Mouse (Mus musculus) CH12.LX (cell line): ENCODE measurements around the gene Zfp444. TPM values are rescaled to one million over a fixed set of nuclear protein-coding genes. Genes with fewer than 3 reads are reported as not detected.

ENCODE experiments used
- DNase-seq: peaks from one replicate; pipeline ENCODE4 v3.0.0-alpha.2; 2013; ENCODE audit errors: extremely low read depth
- H3K27ac ChIP-seq: 2 replicates; pipeline ENCODE4 v1.5.1; 2012; ENCODE audit warnings: low read depth, mild to moderate bottlenecking, control low read depth, moderate library complexity; ENCODE audit not compliant: insufficient read depth
- H3K27me3 ChIP-seq: replicated peaks from 2 replicates; pipeline ENCODE3; 2012; ENCODE audit warnings: inconsistent platforms
- H3K36me3 ChIP-seq, 2 experiments: replicated peaks in 1 of 2; 2 replicates each; pipeline versions ENCODE3 to v1.6.1; 2012; ENCODE audit warnings: inconsistent platforms in 1 of 2, low read length in 1 of 2, mild to moderate bottlenecking in 1 of 2, mixed read lengths in 1 of 2, moderate library complexity in 1 of 2; ENCODE audit not compliant: control insufficient read depth in 1 of 2, insufficient read depth in 1 of 2
- H3K4me1 ChIP-seq, 2 experiments: 2 replicates each; pipeline ENCODE4 v1.6.1; 2012; ENCODE audit warnings: inconsistent platforms in 1 of 2, moderate library complexity in 1 of 2; ENCODE audit not compliant: insufficient read depth in 2 of 2, control insufficient read depth in 1 of 2
- H3K4me2 ChIP-seq: 2 replicates; pipeline ENCODE4 v1.6.1; 2012; ENCODE audit warnings: low read depth, mild to moderate bottlenecking, control low read depth; ENCODE audit not compliant: poor library complexity, insufficient read depth, severe bottlenecking
- H3K4me3 ChIP-seq, 3 experiments: fragments of 150-350 bp in 1 of 3; sonication (generic) in 1 of 3; replicated peaks in 1 of 3; 2 replicates each; pipeline versions ENCODE3 to v1.5.1; 2011 to 2012; ENCODE audit warnings: low read depth in 2 of 3, low read length in 2 of 3, mild to moderate bottlenecking in 2 of 3, moderate library complexity in 2 of 3, control low read depth in 1 of 3, improper control_type of control experiment in 1 of 3, inconsistent platforms in 1 of 3, mixed read lengths in 1 of 3; ENCODE audit not compliant: poor library complexity in 1 of 3
- H3K79me2 ChIP-seq: replicated peaks from 2 replicates; pipeline ENCODE4 v1.6.1; 2012; ENCODE audit warnings: mild to moderate bottlenecking, moderate library complexity; ENCODE audit not compliant: control insufficient read depth, poor library complexity, insufficient read depth, severe bottlenecking; ENCODE audit errors: extremely low read depth
- H3K9ac ChIP-seq: 2 replicates; pipeline ENCODE4 v1.6.1; 2012; ENCODE audit warnings: low read depth, mild to moderate bottlenecking, control low read depth, moderate library complexity; ENCODE audit not compliant: insufficient read depth
- H3K9me3 ChIP-seq: replicated peaks from 2 replicates; pipeline ENCODE3; 2012; ENCODE audit warnings: low read length, inconsistent platforms, mixed read lengths
- BHLHE40 ChIP-seq: IDR thresholded peaks from 2 replicates; pipeline ENCODE4 v1.6.1; 2011; ENCODE audit warnings: mild to moderate bottlenecking, low read depth, low read length, improper control_type of control experiment
- CHD1 ChIP-seq: IDR thresholded peaks from 2 replicates; pipeline ENCODE4 v1.6.1; 2012; ENCODE audit warnings: low read depth, low read length, improper control_type of control experiment, inconsistent platforms
- CTCF ChIP-seq, 2 experiments: IDR thresholded peaks in 1 of 2; conservative IDR thresholded peaks in 1 of 2; 2 replicates each; pipeline ENCODE4 v1.5.1; 2011 to 2012; ENCODE audit warnings: low read depth in 2 of 2, low read length in 2 of 2, improper control_type of control experiment in 1 of 2, inconsistent platforms in 1 of 2, mild to moderate bottlenecking in 1 of 2, moderate library complexity in 1 of 2
- EP300 ChIP-seq: IDR thresholded peaks from 2 replicates; pipeline ENCODE4 v1.6.1; 2011; ENCODE audit warnings: low read length, improper control_type of control experiment
- GABPA ChIP-seq: IDR thresholded peaks from 2 replicates; pipeline ENCODE4 v1.6.1; 2012; ENCODE audit warnings: low read depth, low read length, improper control_type of control experiment, inconsistent platforms; ENCODE audit not compliant: insufficient replicate concordance
- HCFC1 ChIP-seq: IDR thresholded peaks from 2 replicates; pipeline ENCODE4 v1.6.1; 2012; ENCODE audit warnings: low read depth, mild to moderate bottlenecking, inconsistent platforms, low read length, improper control_type of control experiment
- JUND ChIP-seq: conservative IDR thresholded peaks from 2 replicates; pipeline ENCODE4 v1.6.1; 2011; ENCODE audit warnings: low read depth, low read length, improper control_type of control experiment
- KAT2A ChIP-seq: IDR thresholded peaks from 2 replicates; pipeline ENCODE4 v1.6.1; 2012; ENCODE audit warnings: low read length, improper control_type of control experiment, inconsistent platforms; ENCODE audit not compliant: insufficient replicate concordance
- MAFK ChIP-seq: IDR thresholded peaks from 2 replicates; pipeline ENCODE4 v1.6.1; 2011; ENCODE audit warnings: low read length, improper control_type of control experiment; ENCODE audit not compliant: insufficient replicate concordance
- MAX ChIP-seq: IDR thresholded peaks from 2 replicates; pipeline ENCODE4 v1.6.1; 2011; ENCODE audit warnings: low read length, improper control_type of control experiment
- NELFE ChIP-seq: IDR thresholded peaks from 2 replicates; pipeline ENCODE4 v1.6.1; 2011; ENCODE audit warnings: low read depth, low read length, improper control_type of control experiment
- NRF1 ChIP-seq: IDR thresholded peaks from 2 replicates; pipeline ENCODE4 v1.6.1; 2014; ENCODE audit warnings: low read depth, mild to moderate bottlenecking, inconsistent platforms, low read length, improper control_type of control experiment, moderate library complexity
- PAX5 ChIP-seq: IDR thresholded peaks from 2 replicates; pipeline ENCODE4 v1.6.1; 2012; ENCODE audit warnings: low read length, inconsistent platforms, mixed read lengths
- RAD21 ChIP-seq: IDR thresholded peaks from 2 replicates; pipeline ENCODE4 v1.6.1; 2011; ENCODE audit warnings: low read depth, mild to moderate bottlenecking, low read length, improper control_type of control experiment, moderate library complexity
- RCOR1 ChIP-seq: conservative IDR thresholded peaks from 2 replicates; pipeline ENCODE4 v1.6.1; 2012; ENCODE audit warnings: low read depth, mild to moderate bottlenecking, inconsistent platforms, low read length, improper control_type of control experiment
- SMC3 ChIP-seq: IDR thresholded peaks from 2 replicates; pipeline ENCODE4 v1.6.1; 2011; ENCODE audit warnings: low read depth, low read length, improper control_type of control experiment
- UBTF ChIP-seq: IDR thresholded peaks from 2 replicates; pipeline ENCODE4 v1.6.1; 2012; ENCODE audit warnings: low read depth, mild to moderate bottlenecking, inconsistent platforms, low read length, improper control_type of control experiment, moderate library complexity
- USF2 ChIP-seq: conservative IDR thresholded peaks from 2 replicates; pipeline ENCODE4 v1.6.1; 2011; ENCODE audit warnings: low read depth, low read length, improper control_type of control experiment
- ZKSCAN1 ChIP-seq: IDR thresholded peaks from 2 replicates; pipeline ENCODE4 v1.6.1; 2012; ENCODE audit warnings: low read depth, inconsistent platforms, low read length, improper control_type of control experiment, borderline replicate concordance
- ZMIZ1 ChIP-seq: IDR thresholded peaks from 2 replicates; pipeline ENCODE4 v1.6.1; 2012; ENCODE audit warnings: low read depth, mild to moderate bottlenecking, inconsistent platforms, low read length, improper control_type of control experiment
- dilution Hi-C: fragments of 300-500 bp; cut with MboI; formaldehyde crosslinking; loops from 2 replicates; pipeline ENCODE4 v1.14.3; 2020; ENCODE audit warnings: low sequenced_read_pairs; ENCODE audit not compliant: extremely low pct_unique_long_range_greater_than_20kb, extremely low pct_ligation_motif_present
- in situ Hi-C: fragments of 300-500 bp; cut with MboI; formaldehyde crosslinking; loops from 3 replicates; pipeline ENCODE4 v1.14.3; 2019; ENCODE audit warnings: low sequenced_read_pairs, low pct_ligation_motif_present, low pct_unique_long_range_greater_than_20kb, mixed read lengths
- polyA plus RNA-seq: library from polyadenylated mRNA; unstranded; fragments of >175 nt; gene quantifications from 2 replicates; pipeline ENCODE4 v1.2.1, GENCODE M21; 2012; ENCODE audit warnings: low read depth; ENCODE audit not compliant: insufficient read length
- total RNA-seq, 2 experiments: library from RNA; depleted of rRNA; stranded (reverse); fragments of 300-350 nt in 1 of 2; fragments of >200 nt in 1 of 2; gene quantifications; 2 replicates each; pipeline ENCODE4 v1.2.3; 2012 to 2014

The Zfp444 gene
- total and polyA plus RNA-seq, 3 experiments, result 16.0 to 23.3 (median 18.1) TPM

- in situ Hi-C loops (no loop called here), dilution Hi-C loops (no loop called here)
- no peak overlapping the region for H3K27ac ChIP-seq
- no peaks in the 10 kb centered on the region for H3K27me3 ChIP-seq
- H3K4me2 ChIP-seq, result no peak overlapping the region
- no peak overlapping the region for H3K9ac ChIP-seq
- TF ChIP-seq CTCF (conservative IDR thresholded peaks at IDR 0.05 in 1 of 2, IDR thresholded peaks at IDR 0.05 in 1 of 2; ENCODE audit: low read depth in 2 of 2, low read length in 2 of 2), result no peak
- TF ChIP-seq CHD1, result no peak
- no peak for TF ChIP-seq RAD21
- no peak for TF ChIP-seq MAX
- no peak for TF ChIP-seq ZMIZ1
- no peak for TF ChIP-seq EP300
- no peak for TF ChIP-seq GABPA
- no peak overlapping the region for H3K4me3 ChIP-seq
- H3K9me3 ChIP-seq, result no peaks in the 10 kb centered on the region
- H3K36me3 ChIP-seq, result peaks cover 0 to 15% of the 10 kb centered on the region in 2 experiments
- peaks cover 23 to 79% of the 10 kb centered on the region in 2 experiments for H3K4me1 ChIP-seq
- H3K79me2 ChIP-seq, result peaks cover 68% of the 10 kb centered on the region
- DNase-seq, result no peak
Observed at GRCm38 (mm10) chr7:6153131-6153530, 18.9 kb upstream of the Zfp444 start.

GRCm38 (mm10) chr7:6154164-6154563, 17.9 kb upstream of the Zfp444 start:
- DNase-seq, result no peak
- no peaks in the 10 kb centered on the region for H3K27me3 ChIP-seq
- peak overlapping the region; percentile 81; the same call in 1 of the 2 replicates for H3K9ac ChIP-seq
- H3K4me2 ChIP-seq, result peak overlapping the region; percentile 74
- H3K36me3 ChIP-seq, result peaks cover 0 to 12% of the 10 kb centered on the region in 2 experiments
- peaks cover 57% of the 10 kb centered on the region for H3K79me2 ChIP-seq
- in situ Hi-C loops, result no loop called here
- H3K9me3 ChIP-seq, result no peaks in the 10 kb centered on the region
- peak overlapping the region in 1 of 3 experiments; percentile 91 for H3K4me3 ChIP-seq
- peaks cover 18 to 68% of the 10 kb centered on the region in 2 experiments for H3K4me1 ChIP-seq
- no peak for TF ChIP-seq CTCF (conservative IDR thresholded peaks at IDR 0.05 in 1 of 2, IDR thresholded peaks at IDR 0.05 in 1 of 2; ENCODE audit: low read depth in 2 of 2, low read length in 2 of 2)
- TF ChIP-seq NELFE, result no peak
- no peak for TF ChIP-seq ZKSCAN1
- no peak for TF ChIP-seq BHLHE40
- no peak for TF ChIP-seq MAX
- no peak for TF ChIP-seq SMC3
- no peak for TF ChIP-seq USF2
- no peak for TF ChIP-seq RCOR1
- TF ChIP-seq EP300, result no peak
- TF ChIP-seq KAT2A, result no peak
- TF ChIP-seq UBTF, result no peak
- TF ChIP-seq CHD1, result no peak
- no peak for TF ChIP-seq NRF1
- no peak for TF ChIP-seq PAX5
- no peak for TF ChIP-seq JUND
- TF ChIP-seq RAD21, result no peak
- no peak for TF ChIP-seq MAFK
- no peak for TF ChIP-seq HCFC1
- no peak overlapping the region for H3K27ac ChIP-seq
- dilution Hi-C loops, result no loop called here
